8 mouse cellular contexts compared by ENCODE assay signal in the genomic region with DNA sequence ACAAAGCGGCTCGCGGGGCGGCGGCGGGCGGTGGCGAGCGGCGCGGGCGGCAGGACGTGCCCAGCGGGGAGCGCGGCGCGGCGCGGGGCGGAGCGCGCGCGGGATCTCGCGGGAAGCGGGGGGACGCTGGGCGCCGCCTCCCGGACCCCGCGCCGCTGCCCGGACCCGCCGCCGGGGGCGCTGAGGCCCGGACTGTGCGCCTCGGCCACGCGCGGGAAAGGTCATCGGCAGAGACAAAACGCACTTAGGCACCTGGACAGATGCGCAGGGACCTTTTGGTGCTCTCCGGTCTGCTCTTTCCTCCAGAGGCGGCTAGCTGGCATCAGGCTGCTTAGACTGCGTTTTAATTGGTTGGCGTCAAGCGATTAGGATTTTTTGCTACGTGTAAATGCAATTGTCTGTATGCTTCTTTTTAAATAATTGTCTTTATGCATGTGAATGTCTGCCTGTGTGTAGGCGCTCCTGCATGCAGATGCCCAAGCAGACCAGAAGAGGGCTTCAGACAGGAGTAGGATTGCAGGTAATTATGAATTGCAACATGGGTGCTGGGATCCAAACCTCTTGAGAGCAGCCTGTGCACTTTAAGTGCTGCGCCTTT. TPM values are rescaled to one million over a fixed set of nuclear protein-coding genes. Genes with fewer than 3 reads are reported as not detected.
DNase-seq lines count a peak whose midpoint lies in the region; ATAC-seq lines count a peak whose summit lies in the region.

A gene (minus strand): TSS at position 78 of the 598 bp plus-strand sequence.

- WGBS in hindbrain, embryonic 11.5 days, result 2% methylated on average over 44 of the region's 57 CpGs

- peak; percentile 81 for ATAC-seq in hindbrain, embryonic 11.5 days (ENCODE audit: low FRiP score)

- H3K4me1 ChIP-seq in hindbrain, embryonic 11.5 days (replicated peaks; ENCODE audit: control insufficient read depth, insufficient read depth, low read length), result peaks cover 16% of the 10 kb centered on the region

- peak within 1 kb of the TSS; percentile 95 for H3K9ac ChIP-seq in hindbrain, embryonic 11.5 days (ENCODE audit: low read depth, low read length)

- peak within 1 kb of the TSS; percentile 84 for H3K4me3 ChIP-seq in hindbrain, embryonic 11.5 days (ENCODE audit: low read depth, low read length)

- H3K27me3 ChIP-seq in hindbrain, embryonic 11.5 days (ENCODE audit: control insufficient read depth, insufficient read depth, low read length), result no peaks in the 10 kb centered on the region

- peak within 1 kb of the TSS; percentile 89 for H3K27ac ChIP-seq in hindbrain, embryonic 11.5 days (ENCODE audit: low read depth, low read length)

- no peaks in the 10 kb centered on the region for H3K36me3 ChIP-seq in hindbrain, embryonic 11.5 days (ENCODE audit: control insufficient read depth, insufficient read depth, low read length)

- DNase-seq in Muller cell, postnatal 12 days (ENCODE audit: inconsistent ontology term), result peak; percentile 88
- DNase-seq in cerebellum, adult 9-11 months, result peak; percentile 88
- peak; percentile 73 to 85 for DNase-seq in frontal cortex, postnatal 10 days (ENCODE audit: low spot score in 2 of 2)
- DNase-seq in hindbrain, embryonic 11.5 days (ENCODE audit: low spot score), result peak; percentile 93
- DNase-seq in layer of hippocampus, postnatal 25 days (ENCODE audit: extremely low spot score in 1 of 2, low spot score in 1 of 2), result peak; percentile 75 to 77
- DNase-seq in lung, postnatal 25 days (ENCODE audit: low spot score), result peak; percentile 83
- DNase-seq in retina, embryonic 14.5 days (ENCODE audit: low spot score), result peak; percentile 88
- peak; percentile 72 to 78 for DNase-seq in thymus, postnatal 36 days

- no peaks in the 10 kb centered on the region for H3K9me3 ChIP-seq in hindbrain, embryonic 11.5 days (ENCODE audit: control insufficient read depth, low read length)

- peak within 1 kb of the TSS; percentile 97 for H3K4me2 ChIP-seq in hindbrain, embryonic 11.5 days (replicated peaks; ENCODE audit: low read depth, low read length)

RNA-seq across cellular contexts. Expression of the gene that starts here (rescaled TPM):
- polyA plus RNA-seq in hindbrain, embryonic 11.5 days (2014; fragmentation: Nextera tagmentation; extraction: Ambion mirVana), result 8.8 and 9.0 TPM in 2 replicates
- 10 to 100 TPM; 84.8 to 92.4 TPM for total RNA-seq in layer of hippocampus, postnatal 25 days (2021)

Comparison
In these comparisons a context has a peak if more than half of its experiments do, and no peak if none do; other contexts are left out.
1. Peak in every context shown above with its lines: DNase-seq, ATAC-seq, H3K4me3 ChIP-seq and H3K27ac ChIP-seq.